Mouse (Mus musculus): ENCODE results near the gene Arrdc2.

Arrdc2 gene

GRCm38 (mm10) chr8:70864712-70865221, 25.2 kb upstream of the Arrdc2 start:
- no peak for DNase-seq (ENCODE audit: low spot score in 2 of 2)

- no peak for DNase-seq (ENCODE audit: low spot score in 2 of 2)
These were observed 24.6 kb upstream of the Arrdc2 start for GRCm38 (mm10) chr8:70863956-70864711.

GRCm38 (mm10) chr8:70862824-70863641, 23.5 kb upstream of the Arrdc2 start, which contains the start of gene Kcnn1:
Gene Kcnn1 (minus strand): TSS chr8:70863258.
- DNase-seq (ENCODE audit: low spot score in 2 of 2): no peak

GRCm38 (mm10) chr8:70857516-70857915, 18.0 kb upstream of the Arrdc2 start:
- DNase-seq (ENCODE audit: low spot score in 2 of 2): no peak

GRCm38 (mm10) chr8:70856541-70857197, 17.1 kb upstream of the Arrdc2 start:
- DNase-seq (ENCODE audit: low spot score in 2 of 2): peak; percentile 64 to 75

- DNase-seq (ENCODE audit: low spot score in 2 of 2): no peak
These were observed 16.5 kb upstream of the Arrdc2 start for GRCm38 (mm10) chr8:70856028-70856427.

GRCm38 (mm10) chr8:70853863-70854262, 14.3 kb upstream of the Arrdc2 start:
- DNase-seq (ENCODE audit: low spot score in 2 of 2): no peak

GRCm38 (mm10) chr8:70852595-70853231, 13.2 kb upstream of the Arrdc2 start:
- no peak for DNase-seq (ENCODE audit: low spot score in 2 of 2)

- no peak for DNase-seq (ENCODE audit: low spot score in 2 of 2)
These were observed 12.3 kb upstream of the Arrdc2 start for GRCm38 (mm10) chr8:70851837-70852236.

GRCm38 (mm10) chr8:70850947-70851346, 11.4 kb upstream of the Arrdc2 start:
- no peak for DNase-seq (ENCODE audit: low spot score in 2 of 2)

GRCm38 (mm10) chr8:70850132-70850845, 10.8 kb upstream of the Arrdc2 start:
- no peak for DNase-seq (ENCODE audit: low spot score in 2 of 2)

GRCm38 (mm10) chr8:70849333-70849990, 9.9 kb upstream of the Arrdc2 start:
- DNase-seq (ENCODE audit: low spot score in 2 of 2): no peak

- DNase-seq (ENCODE audit: low spot score in 2 of 2): no peak
These were observed 7.0 kb upstream of the Arrdc2 start for GRCm38 (mm10) chr8:70846371-70847154.

- DNase-seq (ENCODE audit: low spot score in 2 of 2): no peak
These were observed 5.6 kb upstream of the Arrdc2 start for GRCm38 (mm10) chr8:70845108-70845507.

GRCm38 (mm10) chr8:70844523-70844922, 5.0 kb upstream of the Arrdc2 start:
- peak; percentile 69 to 76 for DNase-seq (ENCODE audit: low spot score in 2 of 2)

GRCm38 (mm10) chr8:70843941-70844340, 4.4 kb upstream of the Arrdc2 start:
- no peak for DNase-seq (ENCODE audit: low spot score in 2 of 2)

- no peak for DNase-seq (ENCODE audit: low spot score in 2 of 2)
These were observed 3.8 kb upstream of the Arrdc2 start for GRCm38 (mm10) chr8:70843214-70843773.

GRCm38 (mm10) chr8:70842484-70842883, 3.0 kb upstream of the Arrdc2 start:
- no peak for DNase-seq (ENCODE audit: low spot score in 2 of 2)

Data from right cerebral cortex, postnatal 36 days (tissue).